Mouse (Mus musculus): ENCODE results near the gene Arrdc5. TPM values are rescaled to one million over a fixed set of nuclear protein-coding genes. Genes with fewer than 3 reads are reported as not detected.

The Arrdc5 gene
- polyA plus RNA-seq, 1 experiment from 2014 or later = not detected

- 63% methylated on average over 1 of the region's 1 CpGs for WGBS
- Histone ChIP-seq H3K4me3 (ENCODE audit: low read depth, low read length) (no peak overlapping the region), H3K27me3 (replicated peaks; ENCODE audit: control insufficient read depth, insufficient read depth, low read length) (no peaks in the 10 kb centered on the region), H3K4me2 (no peak overlapping the region), H3K9ac (ENCODE audit: low read depth, low read length) (no peak overlapping the region), H3K36me3 (ENCODE audit: control insufficient read depth, insufficient read depth, low read length) (no peaks in the 10 kb centered on the region), H3K4me1 (replicated peaks; ENCODE audit: control insufficient read depth, insufficient read depth, low read length) (0 out of 2 replicates have a peak, but pooled peaks cover 6% of the 10 kb centered on the region), H3K27ac (ENCODE audit: low read depth, low read length) (no peak overlapping the region), H3K9me3 (ENCODE audit: control insufficient read depth, low read length) (no peaks in the 10 kb centered on the region)
- no peak for DNase-seq (ENCODE audit: low spot score)
- ATAC-seq (replicated peaks; ENCODE audit: low FRiP score) = no peak
Measured at GRCm38 (mm10) chr17:56296201-56296600, 3.9 kb downstream of the Arrdc5 start.

- H3K4me2 ChIP-seq = no peak overlapping the region
- no peaks in the 10 kb centered on the region for H3K27me3 ChIP-seq (replicated peaks; ENCODE audit: control insufficient read depth, insufficient read depth, low read length)
- no peaks in the 10 kb centered on the region for H3K9me3 ChIP-seq (ENCODE audit: control insufficient read depth, low read length)
- no peak overlapping the region for H3K9ac ChIP-seq (ENCODE audit: low read depth, low read length)
- DNase-seq (ENCODE audit: low spot score) = no peak
- H3K4me1 ChIP-seq (replicated peaks; ENCODE audit: control insufficient read depth, insufficient read depth, low read length) = peaks cover 19% of the 10 kb centered on the region
- no peaks in the 10 kb centered on the region for H3K36me3 ChIP-seq (ENCODE audit: control insufficient read depth, insufficient read depth, low read length)
- no peak overlapping the region for H3K27ac ChIP-seq (ENCODE audit: low read depth, low read length)
- ATAC-seq (replicated peaks; ENCODE audit: low FRiP score) = no peak
- no peak overlapping the region for H3K4me3 ChIP-seq (ENCODE audit: low read depth, low read length)
- 89% methylated on average over 19 of the region's 19 CpGs for WGBS
Measured at GRCm38 (mm10) chr17:56294241-56294640, 5.8 kb downstream of the Arrdc5 start.

GRCm38 (mm10) chr17:56293291-56293690 lies 6.8 kb downstream of the Arrdc5 start:
- no peaks in the 10 kb centered on the region for H3K36me3 ChIP-seq (ENCODE audit: control insufficient read depth, insufficient read depth, low read length)
- no peak overlapping the region for H3K4me2 ChIP-seq
- peaks cover 28% of the 10 kb centered on the region for H3K4me1 ChIP-seq (replicated peaks; ENCODE audit: control insufficient read depth, insufficient read depth, low read length)
- ATAC-seq (replicated peaks; ENCODE audit: low FRiP score) (no peak), DNase-seq (ENCODE audit: low spot score) (no peak)
- no peak overlapping the region for H3K4me3 ChIP-seq (ENCODE audit: low read depth, low read length)
- no peak overlapping the region for H3K9ac ChIP-seq (ENCODE audit: low read depth, low read length)
- no peak overlapping the region for H3K27ac ChIP-seq (ENCODE audit: low read depth, low read length)
- 32% methylated on average over 1 of the region's 1 CpGs for WGBS
- no peaks in the 10 kb centered on the region for H3K9me3 ChIP-seq (ENCODE audit: control insufficient read depth, low read length)
- no peaks in the 10 kb centered on the region for H3K27me3 ChIP-seq (replicated peaks; ENCODE audit: control insufficient read depth, insufficient read depth, low read length)

- Histone ChIP-seq H3K4me3 (ENCODE audit: low read depth, low read length) (no peak within 1 kb of the TSS), H3K27me3 (replicated peaks; ENCODE audit: control insufficient read depth, insufficient read depth, low read length) (no peaks in the 10 kb centered on the region), H3K4me2 (peak within 1 kb of the TSS; percentile 97), H3K36me3 (ENCODE audit: control insufficient read depth, insufficient read depth, low read length) (no peaks in the 10 kb centered on the region), H3K9ac (ENCODE audit: low read depth, low read length) (peak within 1 kb of the TSS; percentile 67; the same call in 1 of the 2 replicates), H3K27ac (ENCODE audit: low read depth, low read length) (peak within 1 kb of the TSS; percentile 96), H3K9me3 (ENCODE audit: control insufficient read depth, low read length) (no peaks in the 10 kb centered on the region), H3K4me1 (replicated peaks; ENCODE audit: control insufficient read depth, insufficient read depth, low read length) (peaks cover 34% of the 10 kb centered on the region)
- 92% methylated on average over 4 of the region's 4 CpGs for WGBS
- DNase-seq (ENCODE audit: low spot score) (no peak), ATAC-seq (replicated peaks; ENCODE audit: low FRiP score) (no peak)
Measured at GRCm38 (mm10) chr17:56292531-56293222, 7.4 kb downstream of the Arrdc5 start, which contains the start of gene Plin3. Gene Plin3, minus strand, starts transcription at chr17:56292873.

- Histone ChIP-seq H3K4me2 (peak overlapping the region; percentile 97), H3K4me3 (ENCODE audit: low read depth, low read length) (no peak overlapping the region), H3K4me1 (replicated peaks; ENCODE audit: control insufficient read depth, insufficient read depth, low read length) (peaks cover 40% of the 10 kb centered on the region), H3K27me3 (replicated peaks; ENCODE audit: control insufficient read depth, insufficient read depth, low read length) (no peaks in the 10 kb centered on the region), H3K9ac (ENCODE audit: low read depth, low read length) (peak overlapping the region; percentile 67), H3K27ac (ENCODE audit: low read depth, low read length) (peak overlapping the region; percentile 96), H3K9me3 (ENCODE audit: control insufficient read depth, low read length) (no peaks in the 10 kb centered on the region), H3K36me3 (ENCODE audit: control insufficient read depth, insufficient read depth, low read length) (no peaks in the 10 kb centered on the region)
- no peak for DNase-seq (ENCODE audit: low spot score)
- ATAC-seq (replicated peaks; ENCODE audit: low FRiP score) = no peak
- WGBS = 84% methylated on average over 7 of the region's 7 CpGs
Measured at GRCm38 (mm10) chr17:56291826-56292475, 8.1 kb downstream of the Arrdc5 start.

GRCm38 (mm10) chr17:56291171-56291511 lies 8.9 kb downstream of the Arrdc5 start:
- ATAC-seq (replicated peaks; ENCODE audit: low FRiP score) (peak; percentile 87), DNase-seq (ENCODE audit: low spot score) (peak; percentile 89)
- Histone ChIP-seq H3K9ac (ENCODE audit: low read depth, low read length) (peak overlapping the region; percentile 68), H3K36me3 (ENCODE audit: control insufficient read depth, insufficient read depth, low read length) (peaks cover 5% of the 10 kb centered on the region; the same call in 1 of the 2 replicates), H3K4me1 (replicated peaks; ENCODE audit: control insufficient read depth, insufficient read depth, low read length) (peaks cover 47% of the 10 kb centered on the region), H3K27me3 (replicated peaks; ENCODE audit: control insufficient read depth, insufficient read depth, low read length) (no peaks in the 10 kb centered on the region), H3K4me3 (ENCODE audit: low read depth, low read length) (peak overlapping the region; percentile 57), H3K9me3 (ENCODE audit: control insufficient read depth, low read length) (no peaks in the 10 kb centered on the region), H3K4me2 (peak overlapping the region; percentile 97), H3K27ac (ENCODE audit: low read depth, low read length) (peak overlapping the region; percentile 96)
- WGBS = under 1% methylated on average over 16 of the region's 16 CpGs

- peak overlapping the region; percentile 68 for H3K9ac ChIP-seq (ENCODE audit: low read depth, low read length)
- peak overlapping the region; percentile 57 for H3K4me3 ChIP-seq (ENCODE audit: low read depth, low read length)
- no peaks in the 10 kb centered on the region for H3K9me3 ChIP-seq (ENCODE audit: control insufficient read depth, low read length)
- peak; percentile 81 for ATAC-seq (replicated peaks; ENCODE audit: low FRiP score)
- H3K4me2 ChIP-seq = peak overlapping the region; percentile 97
- peak; percentile 95 for DNase-seq (ENCODE audit: low spot score)
- peaks cover 47% of the 10 kb centered on the region for H3K4me1 ChIP-seq (replicated peaks; ENCODE audit: control insufficient read depth, insufficient read depth, low read length)
- 2% methylated on average over 17 of the region's 17 CpGs for WGBS
- H3K36me3 ChIP-seq (ENCODE audit: control insufficient read depth, insufficient read depth, low read length) = peaks cover 9% of the 10 kb centered on the region; the same call in 1 of the 2 replicates
- no peaks in the 10 kb centered on the region for H3K27me3 ChIP-seq (replicated peaks; ENCODE audit: control insufficient read depth, insufficient read depth, low read length)
- peak overlapping the region; percentile 96 for H3K27ac ChIP-seq (ENCODE audit: low read depth, low read length)
Measured at GRCm38 (mm10) chr17:56290388-56291170, 9.5 kb downstream of the Arrdc5 start.

GRCm38 (mm10) chr17:56289371-56290331 lies 10.4 kb downstream of the Arrdc5 start:
- peak overlapping the region; percentile 97 for H3K4me2 ChIP-seq
- H3K27ac ChIP-seq (ENCODE audit: low read depth, low read length) = peak overlapping the region; percentile 96
- peak overlapping the region; percentile 68 for H3K9ac ChIP-seq (ENCODE audit: low read depth, low read length)
- peak; percentile 21; the same call in 1 of the 2 replicates for ATAC-seq (replicated peaks; ENCODE audit: low FRiP score)
- H3K9me3 ChIP-seq (ENCODE audit: control insufficient read depth, low read length) = no peaks in the 10 kb centered on the region
- peaks cover 13% of the 10 kb centered on the region; the same call in 1 of the 2 replicates for H3K36me3 ChIP-seq (ENCODE audit: control insufficient read depth, insufficient read depth, low read length)
- peak overlapping the region; percentile 57 for H3K4me3 ChIP-seq (ENCODE audit: low read depth, low read length)
- DNase-seq (ENCODE audit: low spot score) = peak; percentile 76
- WGBS = 3% methylated on average over 23 of the region's 23 CpGs
- H3K27me3 ChIP-seq (replicated peaks; ENCODE audit: control insufficient read depth, insufficient read depth, low read length) = no peaks in the 10 kb centered on the region
- H3K4me1 ChIP-seq (replicated peaks; ENCODE audit: control insufficient read depth, insufficient read depth, low read length) = peaks cover 47% of the 10 kb centered on the region

Measured in liver, embryonic 11.5 days (tissue).